Mouse (Mus musculus): ENCODE data around the gene Gm47995. TPM values are rescaled to one million over a fixed set of nuclear protein-coding genes. Genes with fewer than 3 reads are reported as not detected.
"Not testable (repeated sequence)": the region's sequence is repeated elsewhere in the genome, so short reads cannot be mapped to it uniquely, and the experiment has no call there.

Gm47995 gene
- not detected in 2 replicates for polyA plus RNA-seq (2015; fragmentation: Nextera tagmentation; extraction: Ambion mirVana)

DNA sequence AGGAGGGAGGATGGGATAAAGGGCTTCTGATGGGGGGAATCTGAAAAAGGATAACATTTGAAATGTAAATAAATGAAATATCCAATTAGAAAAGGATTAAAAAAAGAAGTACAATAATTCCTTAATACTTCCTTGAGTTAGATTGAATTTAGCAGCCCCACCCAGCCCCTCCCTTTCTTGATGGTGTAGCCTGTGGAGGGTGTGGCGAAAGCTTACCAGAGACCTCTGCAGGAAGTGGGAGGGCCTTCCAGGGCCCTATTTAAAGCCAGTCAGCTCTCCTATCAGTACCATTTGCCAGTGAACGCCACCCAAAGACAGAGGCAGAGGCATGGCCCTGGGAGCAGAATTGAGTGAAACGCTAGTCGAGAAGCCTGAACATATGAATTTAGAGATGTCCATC is at the start of gene Gm47995:
TSS of gene Gm47995 (plus strand) at position 329 of the 400 bp plus-strand sequence.
- 70% methylated on average over 2 of the region's 4 CpGs for WGBS
- not testable (repeated sequence) for H3K9ac ChIP-seq (ENCODE audit: low read length); ATAC-seq (ENCODE audit: low FRiP score, low TSS enrichment); H3K4me2 ChIP-seq (replicated peaks; ENCODE audit: low read depth); H3K4me3 ChIP-seq (ENCODE audit: low read depth, low read length); H3K9me3 ChIP-seq (ENCODE audit: control insufficient read depth, low read length); H3K4me1 ChIP-seq (replicated peaks; ENCODE audit: control insufficient read depth, insufficient read depth); H3K27me3 ChIP-seq (ENCODE audit: control insufficient read depth, insufficient read depth, low read length); H3K36me3 ChIP-seq (ENCODE audit: control insufficient read depth, insufficient read depth, low read length); H3K27ac ChIP-seq (replicated peaks)
- DNase-seq (ENCODE audit: low spot score) = peak; percentile 37

DNA sequence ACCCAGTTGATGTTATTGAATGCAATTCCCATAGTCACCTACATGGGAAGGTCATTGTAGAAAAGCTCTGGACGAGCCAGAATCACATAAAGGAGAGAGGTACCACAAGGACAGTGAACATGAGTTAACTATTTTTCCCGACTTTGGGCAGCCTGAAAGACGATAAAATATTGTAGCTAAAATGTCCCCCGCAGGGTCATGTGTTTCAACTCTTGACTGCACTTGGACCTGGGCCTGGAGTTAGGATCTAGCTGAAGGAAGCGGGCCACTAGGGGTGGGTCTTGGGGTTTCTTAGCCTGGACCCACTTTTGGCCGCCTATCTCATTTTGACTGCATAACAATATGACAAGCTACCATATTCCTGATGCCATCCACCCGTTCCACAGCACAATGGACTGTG is 48.0 kb upstream of the Gm47995 start:
- no peak for ATAC-seq (ENCODE audit: low FRiP score, low TSS enrichment)
- H3K9ac ChIP-seq (ENCODE audit: low read length) = no peak overlapping the region
- H3K4me2 ChIP-seq (replicated peaks; ENCODE audit: low read depth) = no peak overlapping the region
- TF ChIP-seq EP300 (optimal IDR thresholded peaks at IDR 0.05) (no peak), CTCF (IDR thresholded peaks at IDR 0.05; ENCODE audit: low read depth) (no peak)
- no peaks in the 10 kb centered on the region for H3K36me3 ChIP-seq (ENCODE audit: control insufficient read depth, insufficient read depth, low read length)
- no peak overlapping the region for H3K4me3 ChIP-seq (ENCODE audit: low read depth, low read length)
- H3K9me3 ChIP-seq (ENCODE audit: control insufficient read depth, low read length) = no peaks in the 10 kb centered on the region
- H3K27ac ChIP-seq (replicated peaks) = no peak overlapping the region
- no peak for DNase-seq (ENCODE audit: low spot score)
- WGBS = 94% methylated on average over 7 of the region's 7 CpGs
- no peaks in the 10 kb centered on the region for H3K27me3 ChIP-seq (ENCODE audit: control insufficient read depth, insufficient read depth, low read length)
- no peaks in the 10 kb centered on the region for H3K4me1 ChIP-seq (replicated peaks; ENCODE audit: control insufficient read depth, insufficient read depth)

DNA sequence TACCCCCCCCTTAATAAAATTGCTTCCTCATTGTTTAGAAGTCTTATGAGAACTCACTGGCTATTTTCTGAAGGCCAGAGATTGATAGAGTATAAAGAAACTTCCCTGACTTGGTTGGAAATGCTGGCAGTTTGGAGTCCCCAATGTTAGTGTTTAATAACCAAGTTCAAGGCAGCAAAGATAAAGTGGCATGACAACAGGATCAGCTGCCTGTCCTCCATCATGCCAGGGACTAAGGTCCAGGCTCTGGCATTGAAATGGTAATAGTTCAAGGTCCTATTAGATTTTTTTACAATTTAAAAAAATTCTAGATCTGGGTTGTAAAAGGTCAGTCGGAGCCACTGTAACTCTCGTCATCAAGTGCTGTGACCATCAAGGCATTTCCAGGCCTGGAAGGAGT is 47.2 kb upstream of the Gm47995 start:
- no peak overlapping the region for H3K4me2 ChIP-seq (replicated peaks; ENCODE audit: low read depth)
- no peak for ATAC-seq (ENCODE audit: low FRiP score, low TSS enrichment)
- no peaks in the 10 kb centered on the region for H3K27me3 ChIP-seq (ENCODE audit: control insufficient read depth, insufficient read depth, low read length)
- no peak overlapping the region for H3K4me3 ChIP-seq (ENCODE audit: low read depth, low read length)
- WGBS = 68% methylated on average over 2 of the region's 2 CpGs
- H3K9me3 ChIP-seq (ENCODE audit: control insufficient read depth, low read length) = no peaks in the 10 kb centered on the region
- H3K27ac ChIP-seq (replicated peaks) = no peak overlapping the region
- H3K4me1 ChIP-seq (replicated peaks; ENCODE audit: control insufficient read depth, insufficient read depth) = no peaks in the 10 kb centered on the region
- no peak overlapping the region for H3K9ac ChIP-seq (ENCODE audit: low read length)
- H3K36me3 ChIP-seq (ENCODE audit: control insufficient read depth, insufficient read depth, low read length) = no peaks in the 10 kb centered on the region
- no peak for DNase-seq (ENCODE audit: low spot score)
- TF ChIP-seq CTCF (IDR thresholded peaks at IDR 0.05; ENCODE audit: low read depth) (no peak), EP300 (optimal IDR thresholded peaks at IDR 0.05) (no peak)

DNA sequence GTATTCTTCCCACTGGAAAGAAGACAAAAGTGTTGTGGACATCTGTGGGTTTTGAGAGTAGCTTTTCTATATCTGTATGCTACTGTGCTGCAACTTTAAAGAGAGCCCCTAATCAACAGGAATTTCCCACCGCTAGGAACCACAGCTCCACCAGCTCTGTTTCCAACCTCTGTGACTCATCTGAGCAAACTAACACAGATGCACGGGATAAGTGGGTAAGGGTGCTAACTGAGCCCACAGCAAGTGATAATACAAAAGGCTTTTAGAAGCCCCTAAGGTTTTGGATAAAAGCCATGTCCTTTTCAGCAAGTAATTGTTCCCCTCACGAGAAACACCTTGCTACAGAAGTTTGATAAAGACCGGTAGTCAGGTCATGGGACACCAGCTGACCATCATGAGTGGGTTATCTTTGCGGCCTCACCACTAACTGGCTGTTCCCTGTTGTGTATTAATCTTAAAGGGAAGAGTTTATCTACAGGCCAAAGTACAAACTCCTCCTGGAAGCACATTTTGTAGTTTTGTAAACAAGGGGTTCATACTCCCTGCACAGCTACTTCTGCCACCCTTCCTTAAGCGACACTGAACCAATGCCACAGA is 45.1 kb upstream of the Gm47995 start:
- H3K27me3 ChIP-seq (ENCODE audit: control insufficient read depth, insufficient read depth, low read length) = no peaks in the 10 kb centered on the region
- no peaks in the 10 kb centered on the region for H3K9me3 ChIP-seq (ENCODE audit: control insufficient read depth, low read length)
- TF ChIP-seq EP300 (optimal IDR thresholded peaks at IDR 0.05) (no peak), CTCF (IDR thresholded peaks at IDR 0.05; ENCODE audit: low read depth) (no peak)
- H3K27ac ChIP-seq (replicated peaks) = no peak overlapping the region
- no peaks in the 10 kb centered on the region for H3K36me3 ChIP-seq (ENCODE audit: control insufficient read depth, insufficient read depth, low read length)
- 65% methylated on average over 6 of the region's 6 CpGs for WGBS
- H3K4me1 ChIP-seq (replicated peaks; ENCODE audit: control insufficient read depth, insufficient read depth) = no peaks in the 10 kb centered on the region
- peak; percentile 67 for ATAC-seq (ENCODE audit: low FRiP score, low TSS enrichment)
- no peak overlapping the region for H3K4me3 ChIP-seq (ENCODE audit: low read depth, low read length)
- no peak for DNase-seq (ENCODE audit: low spot score)
- H3K4me2 ChIP-seq (replicated peaks; ENCODE audit: low read depth) = no peak overlapping the region
- no peak overlapping the region for H3K9ac ChIP-seq (ENCODE audit: low read length)

DNA sequence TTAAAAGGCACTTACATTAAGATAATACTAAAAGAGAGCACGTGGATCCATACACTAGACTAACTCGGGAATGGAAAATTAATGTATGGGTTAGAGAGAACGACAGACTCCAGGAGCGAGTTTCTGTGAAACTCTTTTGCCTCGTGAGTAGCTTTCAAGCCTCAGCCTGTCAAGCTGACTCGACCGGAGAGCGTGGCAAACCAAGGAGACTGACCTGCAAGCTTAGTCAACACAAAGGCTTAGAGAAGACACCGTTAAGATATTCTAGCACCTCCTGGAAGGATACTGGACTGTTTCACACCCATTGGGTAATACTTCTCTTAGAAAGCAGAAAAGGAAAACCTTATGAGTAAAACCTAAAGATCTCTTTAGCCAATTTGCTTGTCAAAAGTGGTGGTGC is 44.1 kb upstream of the Gm47995 start:
- H3K9ac ChIP-seq (ENCODE audit: low read length); H3K4me3 ChIP-seq (ENCODE audit: low read depth, low read length); H3K36me3 ChIP-seq (ENCODE audit: control insufficient read depth, insufficient read depth, low read length); H3K4me2 ChIP-seq (replicated peaks; ENCODE audit: low read depth); H3K27me3 ChIP-seq (ENCODE audit: control insufficient read depth, insufficient read depth, low read length); H3K9me3 ChIP-seq (ENCODE audit: control insufficient read depth, low read length); DNase-seq (ENCODE audit: low spot score); H3K27ac ChIP-seq (replicated peaks); ATAC-seq (ENCODE audit: low FRiP score, low TSS enrichment); H3K4me1 ChIP-seq (replicated peaks; ENCODE audit: control insufficient read depth, insufficient read depth): not testable (repeated sequence)
- WGBS = 76% methylated on average over 9 of the region's 9 CpGs

DNA sequence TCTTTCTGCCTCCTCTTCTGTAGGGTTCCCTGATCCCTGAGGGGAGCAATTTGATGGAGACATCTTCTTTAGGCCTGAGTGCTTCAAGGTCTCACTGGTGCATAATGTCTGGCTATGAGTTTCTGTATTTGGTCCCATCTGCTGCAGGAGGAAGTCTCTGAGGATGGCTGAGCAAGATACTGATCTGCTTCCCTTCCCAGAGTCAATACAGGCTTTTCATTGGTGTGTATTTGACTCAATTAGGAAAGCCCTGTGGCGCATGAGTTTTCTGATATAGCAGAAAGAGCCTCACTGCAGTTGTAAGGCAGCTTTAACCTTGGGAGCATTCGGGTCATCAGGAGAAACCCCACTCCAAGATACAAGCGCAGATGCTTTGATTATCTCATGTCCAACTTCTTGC is 42.1 kb upstream of the Gm47995 start:
- DNase-seq (ENCODE audit: low spot score) = no peak
- WGBS = 87% methylated on average over 3 of the region's 3 CpGs

More for the DNA sequence above, 42.1 kb upstream of the Gm47995 start:
- Histone ChIP-seq H3K27me3 (ENCODE audit: control insufficient read depth, insufficient read depth, low read length) (no peaks in the 10 kb centered on the region), H3K9me3 (ENCODE audit: control insufficient read depth, low read length) (no peaks in the 10 kb centered on the region), H3K27ac (replicated peaks) (no peak overlapping the region), H3K4me2 (replicated peaks; ENCODE audit: low read depth) (no peak overlapping the region), H3K9ac (ENCODE audit: low read length) (no peak overlapping the region), H3K36me3 (ENCODE audit: control insufficient read depth, insufficient read depth, low read length) (no peaks in the 10 kb centered on the region), H3K4me3 (ENCODE audit: low read depth, low read length) (no peak overlapping the region), H3K4me1 (replicated peaks; ENCODE audit: control insufficient read depth, insufficient read depth) (no peaks in the 10 kb centered on the region)
- ATAC-seq (ENCODE audit: low FRiP score, low TSS enrichment) = no peak
- no peak for TF ChIP-seq CTCF (IDR thresholded peaks at IDR 0.05; ENCODE audit: low read depth)
- TF ChIP-seq EP300 (optimal IDR thresholded peaks at IDR 0.05) = no peak
